Mouse (Mus musculus) G1E (cell line): ENCODE data around the gene Lax1. TPM values are rescaled to one million over a fixed set of nuclear protein-coding genes. Genes with fewer than 3 reads are reported as not detected.
A peak's percentile ranks its signal among the peaks of the same experiment; 100 is the strongest.

ENCODE experiments used
- ATAC-seq: 2 replicates; pipeline ENCODE4 v1.8.0; 2016; ENCODE audit warnings: mild to moderate bottlenecking; ENCODE audit not compliant: insufficient number of reproducible peaks, poor library complexity, low FRiP score, severe bottlenecking; ENCODE audit errors: extremely low read depth
- DNase-seq: peaks from one replicate; pipeline ENCODE4 v3.0.0; 2012; ENCODE audit warnings: low spot score
- H3K27me3 ChIP-seq: 2 replicates; pipeline ENCODE4 v1.6.1; 2012; ENCODE audit warnings: mild to moderate bottlenecking, low read length, inconsistent platforms; ENCODE audit not compliant: insufficient read depth
- H3K36me3 ChIP-seq: replicated peaks from 2 replicates; pipeline ENCODE3; 2012; ENCODE audit warnings: mild to moderate bottlenecking, inconsistent platforms
- H3K4me1 ChIP-seq: 2 replicates; pipeline ENCODE4 v1.6.1; 2012; ENCODE audit warnings: low read depth, low read length, inconsistent platforms, mixed read lengths; ENCODE audit not compliant: insufficient read depth
- H3K4me3 ChIP-seq: 2 replicates; pipeline ENCODE4 v1.5.1; 2012; ENCODE audit warnings: low read depth, mild to moderate bottlenecking, inconsistent platforms, low read length, moderate library complexity, mixed read lengths
- H3K9me3 ChIP-seq: replicated peaks from 2 replicates; pipeline ENCODE4 v1.6.1; 2012; ENCODE audit warnings: inconsistent platforms
- CTCF ChIP-seq: IDR thresholded peaks from 2 replicates; pipeline ENCODE4 v1.5.1; 2012; ENCODE audit warnings: low read depth, low read length, inconsistent platforms, mixed read lengths
- GATA1 ChIP-seq: IDR thresholded peaks from 2 replicates; pipeline ENCODE4 v1.6.1; 2012; ENCODE audit warnings: borderline replicate concordance, low read length, inconsistent platforms, mixed read lengths
- GATA2 ChIP-seq: IDR thresholded peaks from 2 replicates; pipeline ENCODE4 v1.6.1; 2012; ENCODE audit warnings: low read depth, low read length, inconsistent platforms, borderline replicate concordance
- POLR2AphosphoS5 ChIP-seq: IDR thresholded peaks from 2 replicates; pipeline ENCODE4 v1.6.1; 2012; ENCODE audit warnings: low read depth, low read length, inconsistent platforms; ENCODE audit not compliant: insufficient replicate concordance
- TAL1 ChIP-seq: conservative IDR thresholded peaks from 2 replicates; pipeline ENCODE4 v1.6.1; 2012; ENCODE audit warnings: low read depth, low read length, inconsistent platforms, mixed read lengths
- polyA plus RNA-seq: library from polyadenylated mRNA; stranded (reverse); fragments of >175 nt; gene quantifications from 2 replicates; pipeline ENCODE4 v1.2.3, GENCODE M21; 2012
- total RNA-seq, 2 experiments: library from RNA; stranded (forward) in 1 of 2; stranded (reverse) in 1 of 2; fragments of 200-1000 nt in 1 of 2; fragments of >200 nt in 1 of 2; fragmentation: Nextera tagmentation in 1 of 2; gene quantifications; 2 replicates each; pipeline ENCODE4 v1.2.3; 2014 to 2017

Gene Lax1
- total and polyA plus RNA-seq, 3 experiments, result 0.16 TPM; not detected in 2

- Histone ChIP-seq H3K36me3 (peaks cover 14% of the 10 kb centered on the region), H3K4me1 (peaks cover 42% of the 10 kb centered on the region), H3K4me3 (no peak overlapping the region), H3K27me3 (no peaks in the 10 kb centered on the region), H3K9me3 (no peaks in the 10 kb centered on the region)
- DNase-seq (no peak), ATAC-seq (no peak)
- TF ChIP-seq GATA1 (no peak), POLR2AphosphoS5 (no peak), TAL1 (no peak), CTCF (no peak)
Measured at GRCm38 (mm10) chr1:133663427-133663826, 26.5 kb downstream of the Lax1 start.

- peaks cover 47% of the 10 kb centered on the region for H3K4me1 ChIP-seq
- H3K9me3 ChIP-seq, result no peaks in the 10 kb centered on the region
- DNase-seq (no peak), ATAC-seq (no peak)
- H3K4me3 ChIP-seq, result no peak overlapping the region
- no peaks in the 10 kb centered on the region for H3K27me3 ChIP-seq
- H3K36me3 ChIP-seq, result peaks cover 19% of the 10 kb centered on the region
- TF ChIP-seq CTCF, result no peak
- TF ChIP-seq TAL1, result no peak
Measured at GRCm38 (mm10) chr1:133662941-133663340, 27.0 kb downstream of the Lax1 start.

- H3K4me1 ChIP-seq, result peaks cover 61% of the 10 kb centered on the region
- ATAC-seq, result peak; percentile 98
Measured at GRCm38 (mm10) chr1:133661203-133661933, 28.5 kb downstream of the Lax1 start, which contains the start of gene Gm38394. Gene Gm38394 (minus strand): TSS chr1:133661318.

GRCm38 (mm10) chr1:133660466-133661202 is 29.3 kb downstream of the Lax1 start, which contains the start of gene Zbed6:
Gene Zbed6 (minus strand): TSS chr1:133660885.
- no peaks in the 10 kb centered on the region for H3K27me3 ChIP-seq
- no peaks in the 10 kb centered on the region for H3K9me3 ChIP-seq
- peaks cover 64% of the 10 kb centered on the region for H3K4me1 ChIP-seq
- ATAC-seq, result peak; percentile 2; the same call in 1 of the 2 replicates
- H3K36me3 ChIP-seq, result peaks cover 40% of the 10 kb centered on the region
- TF ChIP-seq CTCF (no peak), POLR2AphosphoS5 (no peak), GATA1 (no peak), TAL1 (no peak), GATA2 (no peak)
- H3K4me3 ChIP-seq, result peak within 1 kb of the TSS; percentile 76
- peak; percentile 48 for DNase-seq

More at GRCm38 (mm10) chr1:133661203-133661933, 28.5 kb downstream of the Lax1 start, which contains the start of gene Gm38394:
- H3K27me3 ChIP-seq, result no peaks in the 10 kb centered on the region
- peak within 1 kb of the TSS; percentile 76 for H3K4me3 ChIP-seq
- H3K9me3 ChIP-seq, result no peaks in the 10 kb centered on the region
- TF ChIP-seq TAL1 (no peak), GATA2 (no peak), POLR2AphosphoS5 (no peak), GATA1 (no peak), CTCF (no peak)
- peaks cover 35% of the 10 kb centered on the region for H3K36me3 ChIP-seq
- DNase-seq, result peak; percentile 84

GRCm38 (mm10) chr1:133658878-133659277 is 31.0 kb downstream of the Lax1 start:
- no peaks in the 10 kb centered on the region for H3K27me3 ChIP-seq
- ATAC-seq (no peak), DNase-seq (no peak)
- no peak overlapping the region for H3K4me3 ChIP-seq
- peaks cover 50% of the 10 kb centered on the region for H3K36me3 ChIP-seq
- peaks cover 61% of the 10 kb centered on the region for H3K4me1 ChIP-seq
- TF ChIP-seq GATA2 (no peak), POLR2AphosphoS5 (no peak), CTCF (no peak), TAL1 (no peak), GATA1 (no peak)
- H3K9me3 ChIP-seq, result no peaks in the 10 kb centered on the region

- TF ChIP-seq TAL1 (no peak), POLR2AphosphoS5 (no peak), GATA2 (no peak), GATA1 (no peak), CTCF (no peak)
- Histone ChIP-seq H3K36me3 (peaks cover 66% of the 10 kb centered on the region), H3K4me3 (no peak overlapping the region), H3K27me3 (no peaks in the 10 kb centered on the region), H3K9me3 (no peaks in the 10 kb centered on the region), H3K4me1 (peaks cover 58% of the 10 kb centered on the region)
- ATAC-seq (no peak), DNase-seq (no peak)
Measured at GRCm38 (mm10) chr1:133656811-133657210, 33.1 kb downstream of the Lax1 start.
